Mouse (Mus musculus) heart, adult 2 months (tissue): ENCODE data around the gene Tpsg1. TPM values are rescaled to one million over a fixed set of nuclear protein-coding genes. Genes with fewer than 3 reads are reported as not detected.

Source experiments
- DNase-seq, 2 experiments: peaks; one replicate each; pipeline ENCODE4 v3.0.0; 2021
- H3K27ac ChIP-seq: fragments of 200-600 bp; 2 replicates; pipeline ENCODE4 v1.8.1; 2022
- H3K27me3 ChIP-seq: fragments of 200-500 bp; 2 replicates; pipeline ENCODE4 v1.6.1; 2012; ENCODE audit warnings: mild to moderate bottlenecking, low read length, inconsistent platforms, mixed read lengths; ENCODE audit not compliant: control insufficient read depth, insufficient read depth
- H3K36me3 ChIP-seq: fragments of 200-500 bp; 2 replicates; pipeline ENCODE4 v1.6.1; 2012; ENCODE audit warnings: low read length, inconsistent platforms; ENCODE audit not compliant: control insufficient read depth, insufficient read depth
- H3K4me1 ChIP-seq: fragments of 200-500 bp; 2 replicates; pipeline ENCODE4 v1.6.1; 2011; ENCODE audit warnings: low read length; ENCODE audit not compliant: control insufficient read depth, insufficient read depth
- H3K4me3 ChIP-seq: fragments of 200-600 bp; 2 replicates; pipeline ENCODE4 v1.8.1; 2022
- H3K79me2 ChIP-seq: fragments of 200-500 bp; replicated peaks from 2 replicates; pipeline ENCODE4 v1.6.1; 2012; ENCODE audit warnings: mild to moderate bottlenecking, inconsistent platforms, low read length, moderate library complexity, mixed read lengths; ENCODE audit not compliant: control insufficient read depth, insufficient read depth
- H3K9ac ChIP-seq: fragments of 200-500 bp; 2 replicates; pipeline ENCODE4 v1.6.1; 2012; ENCODE audit warnings: low read depth, mild to moderate bottlenecking, control low read depth, inconsistent platforms, low read length, mixed read lengths
- CTCF ChIP-seq: fragments of 200-600 bp; IDR thresholded peaks from 2 replicates; pipeline ENCODE4 v1.8.1; 2022; ENCODE audit warnings: antibody characterized with exemption, mild to moderate bottlenecking, moderate library complexity
- EP300 ChIP-seq: fragments of 200-500 bp; IDR thresholded peaks from 2 replicates; pipeline ENCODE4 v1.6.1; 2011; ENCODE audit warnings: low read depth, low read length, control low read depth; ENCODE audit not compliant: insufficient read depth
- POLR2A ChIP-seq: fragments of 200-500 bp; IDR thresholded peaks from 2 replicates; pipeline ENCODE4 v1.6.1; 2011; ENCODE audit warnings: mild to moderate bottlenecking, low read depth, low read length, control low read depth; ENCODE audit not compliant: insufficient read depth
- WGBS: fragments of 180-500 bp; shearing (Covaris S2); methylation state at CpG from one replicate; pipeline ENCODE4 v1.1.7; 2018; 5-methylcytosine and 5-hydroxymethylcytosine counted together
- intact Hi-C: fragments of 180-260 bp; cut with DNase I; formaldehyde crosslinking; loops from one replicate; pipeline ENCODE4 v1.15.1; 2025
- polyA plus RNA-seq: library from polyadenylated mRNA; depleted of rRNA; stranded (reverse); fragments of >200 nt; gene quantifications from 2 replicates; pipeline ENCODE4 v1.2.3, GENCODE M21; 2012
- total RNA-seq, 2 experiments: library from RNA; stranded (reverse); gene quantifications; 2 replicates each; pipeline ENCODE4 v1.2.3; 2021

Gene Tpsg1
- total and polyA plus RNA-seq, 3 experiments, result 0.61 TPM; not detected in 2

- no peaks in the 10 kb centered on the region for H3K36me3 ChIP-seq
- H3K27ac ChIP-seq, result no peak overlapping the region
- no peaks in the 10 kb centered on the region for H3K79me2 ChIP-seq
- no peak overlapping the region for H3K4me3 ChIP-seq
- intact Hi-C loops, result no loop called here
- TF ChIP-seq EP300 (no peak), POLR2A (no peak), CTCF (no peak)
- DNase-seq, result no peak
- H3K9ac ChIP-seq, result no peak overlapping the region
- WGBS, result 61% methylated on average over 7 of the region's 7 CpGs
- no peaks in the 10 kb centered on the region for H3K27me3 ChIP-seq
- H3K4me1 ChIP-seq, result peaks cover 1% of the 10 kb centered on the region; the same call in 1 of the 2 replicates
Measured at GRCm38 (mm10) chr17:25408302-25408999, 39.4 kb downstream of the Tpsg1 start.

GRCm38 (mm10) chr17:25409621-25410020, 40.5 kb downstream of the Tpsg1 start:
- no peak overlapping the region for H3K9ac ChIP-seq
- intact Hi-C loops, result no loop called here
- DNase-seq, result no peak
- H3K4me1 ChIP-seq, result peaks cover 1% of the 10 kb centered on the region; the same call in 1 of the 2 replicates
- no peaks in the 10 kb centered on the region for H3K79me2 ChIP-seq
- no peak overlapping the region for H3K27ac ChIP-seq
- H3K4me3 ChIP-seq, result no peak overlapping the region
- no peaks in the 10 kb centered on the region for H3K36me3 ChIP-seq
- no peaks in the 10 kb centered on the region for H3K27me3 ChIP-seq
- TF ChIP-seq POLR2A, result no peak
- TF ChIP-seq CTCF, result no peak
- TF ChIP-seq EP300, result no peak
- WGBS, result 89% methylated on average over 7 of the region's 7 CpGs

GRCm38 (mm10) chr17:25410180-25410579, 41.1 kb downstream of the Tpsg1 start:
- DNase-seq, result no peak
- no peaks in the 10 kb centered on the region for H3K36me3 ChIP-seq
- no peaks in the 10 kb centered on the region for H3K79me2 ChIP-seq
- no peak overlapping the region for H3K9ac ChIP-seq
- H3K27ac ChIP-seq, result no peak overlapping the region
- H3K4me1 ChIP-seq, result peaks cover 3% of the 10 kb centered on the region; the same call in 1 of the 2 replicates
- TF ChIP-seq EP300, result no peak
- intact Hi-C loops, result no loop called here
- no peak overlapping the region for H3K4me3 ChIP-seq
- H3K27me3 ChIP-seq, result no peaks in the 10 kb centered on the region
- WGBS, result 47% methylated on average over 6 of the region's 6 CpGs

GRCm38 (mm10) chr17:25410786-25411185, 41.7 kb downstream of the Tpsg1 start:
- no peaks in the 10 kb centered on the region for H3K36me3 ChIP-seq
- no peaks in the 10 kb centered on the region for H3K79me2 ChIP-seq
- WGBS, result 18% methylated on average over 7 of the region's 7 CpGs
- H3K4me3 ChIP-seq, result no peak overlapping the region
- intact Hi-C loops, result no loop called here
- no peak overlapping the region for H3K27ac ChIP-seq
- no peaks in the 10 kb centered on the region for H3K27me3 ChIP-seq
- peaks cover 3% of the 10 kb centered on the region; the same call in 1 of the 2 replicates for H3K4me1 ChIP-seq
- TF ChIP-seq POLR2A, result no peak
- H3K9ac ChIP-seq, result no peak overlapping the region
- DNase-seq, result no peak

GRCm38 (mm10) chr17:25411251-25411650, 42.2 kb downstream of the Tpsg1 start:
- Histone ChIP-seq H3K79me2 (no peaks in the 10 kb centered on the region), H3K4me3 (no peak overlapping the region), H3K36me3 (no peaks in the 10 kb centered on the region), H3K9ac (no peak overlapping the region), H3K27me3 (no peaks in the 10 kb centered on the region), H3K4me1 (peaks cover 3% of the 10 kb centered on the region; the same call in 1 of the 2 replicates), H3K27ac (no peak overlapping the region)
- intact Hi-C loops, result no loop called here
- no peak for DNase-seq
- 46% methylated on average over 4 of the region's 4 CpGs for WGBS
- TF ChIP-seq POLR2A, result no peak
- TF ChIP-seq CTCF, result no peak
- no peak for TF ChIP-seq EP300

- Histone ChIP-seq H3K36me3 (no peaks in the 10 kb centered on the region), H3K9ac (no peak overlapping the region), H3K27me3 (no peaks in the 10 kb centered on the region), H3K4me3 (no peak overlapping the region), H3K4me1 (peaks cover 3% of the 10 kb centered on the region; the same call in 1 of the 2 replicates), H3K27ac (no peak overlapping the region; the same call in 1 of the 2 replicates), H3K79me2 (no peaks in the 10 kb centered on the region)
- intact Hi-C loops, result no loop called here
- TF ChIP-seq POLR2A, result no peak
- 0 out of 2 replicates have a peak, but pooled peaks have one; percentile 50 for TF ChIP-seq EP300
- DNase-seq, result peak; percentile 50 to 67
- 39% methylated on average over 4 of the region's 4 CpGs for WGBS
Measured at GRCm38 (mm10) chr17:25414209-25414608, 45.1 kb downstream of the Tpsg1 start.
